Mouse (Mus musculus) MEL-GATA-1-ER (cell line): ENCODE measurements around the gene 4930438A08Rik.
"Not testable (repeated sequence)": the region's sequence is repeated elsewhere in the genome, so short reads cannot be mapped to it uniquely, and the experiment has no call there.

ENCODE experiments used
- DNase-seq: peaks from one replicate; pipeline ENCODE4 v3.0.0-alpha.2; 2012; ENCODE audit warnings: low read depth; ENCODE audit errors: extremely low read depth

4930438A08Rik gene

GRCm38 (mm10) chr11:58274572-58274971 lies at the start of gene 4930438A08Rik:
TSS of gene 4930438A08Rik (plus strand) at chr11:58274799.
- no peak for DNase-seq

GRCm38 (mm10) chr11:58224872-58225271 lies 49.7 kb upstream of the 4930438A08Rik start:
- not testable (repeated sequence) for DNase-seq

GRCm38 (mm10) chr11:58225655-58226054 lies 48.9 kb upstream of the 4930438A08Rik start:
- peak; percentile 50 for DNase-seq

- DNase-seq, result no peak
These were observed 48.2 kb upstream of the 4930438A08Rik start for GRCm38 (mm10) chr11:58226425-58226824.

GRCm38 (mm10) chr11:58228021-58228420 lies 46.6 kb upstream of the 4930438A08Rik start:
- DNase-seq, result not testable (repeated sequence)

GRCm38 (mm10) chr11:58230396-58230910 lies 44.1 kb upstream of the 4930438A08Rik start:
- DNase-seq, result no peak

- no peak for DNase-seq
These were observed 43.4 kb upstream of the 4930438A08Rik start for GRCm38 (mm10) chr11:58231156-58231555.

GRCm38 (mm10) chr11:58234551-58234950 lies 40.0 kb upstream of the 4930438A08Rik start:
- not testable (repeated sequence) for DNase-seq

- peak; percentile 52 for DNase-seq
These were observed 39.4 kb upstream of the 4930438A08Rik start for GRCm38 (mm10) chr11:58235152-58235551.

GRCm38 (mm10) chr11:58238840-58239791 lies 35.5 kb upstream of the 4930438A08Rik start:
- DNase-seq, result no peak

- no peak for DNase-seq
These were observed 27.3 kb upstream of the 4930438A08Rik start for GRCm38 (mm10) chr11:58247294-58247693.

- no peak for DNase-seq
These were observed 25.2 kb upstream of the 4930438A08Rik start for GRCm38 (mm10) chr11:58249203-58249981.

- DNase-seq, result no peak
These were observed 24.0 kb upstream of the 4930438A08Rik start for GRCm38 (mm10) chr11:58250550-58250949.

- no peak for DNase-seq
These were observed 20.2 kb upstream of the 4930438A08Rik start for GRCm38 (mm10) chr11:58254411-58254810.

GRCm38 (mm10) chr11:58257816-58258215 lies 16.8 kb upstream of the 4930438A08Rik start:
- DNase-seq, result no peak

- DNase-seq, result no peak
These were observed 14.4 kb upstream of the 4930438A08Rik start for GRCm38 (mm10) chr11:58260156-58260555.

GRCm38 (mm10) chr11:58261826-58262225 lies 12.8 kb upstream of the 4930438A08Rik start:
- no peak for DNase-seq

GRCm38 (mm10) chr11:58262336-58262735 lies 12.3 kb upstream of the 4930438A08Rik start:
- DNase-seq, result no peak

- no peak for DNase-seq
These were observed 11.1 kb upstream of the 4930438A08Rik start for GRCm38 (mm10) chr11:58263516-58263915.

GRCm38 (mm10) chr11:58264546-58264945 lies 10.1 kb upstream of the 4930438A08Rik start:
- no peak for DNase-seq

GRCm38 (mm10) chr11:58268285-58268684 lies 6.3 kb upstream of the 4930438A08Rik start:
- DNase-seq, result no peak

- no peak for DNase-seq
These were observed 1.2 kb downstream of the 4930438A08Rik start for GRCm38 (mm10) chr11:58275756-58276155.
